Mouse (Mus musculus): ENCODE data around the gene Npr2.
"Not testable (repeated sequence)": the region's sequence is repeated elsewhere in the genome, so short reads cannot be mapped to it uniquely, and the experiment has no call there.

The Npr2 gene

GRCm38 (mm10) chr4:43631046-43631955 lies at the start of gene Npr2:
Gene Npr2 (plus strand): TSS chr4:43631935.
- peak in 1 of 2 experiments; percentile 29 for DNase-seq

GRCm38 (mm10) chr4:43582241-43582640 lies 49.5 kb upstream of the Npr2 start:
- no peak for DNase-seq

- no peak for DNase-seq
Measured at GRCm38 (mm10) chr4:43583421-43583820, 48.3 kb upstream of the Npr2 start.

GRCm38 (mm10) chr4:43584444-43585416 lies 47.0 kb upstream of the Npr2 start, which contains the start of gene Msmp:
Gene Msmp (minus strand): TSS chr4:43584494.
- DNase-seq, result no peak

- DNase-seq, result no peak
Measured at GRCm38 (mm10) chr4:43585682-43586081, 46.1 kb upstream of the Npr2 start.

GRCm38 (mm10) chr4:43586411-43586810 lies 45.3 kb upstream of the Npr2 start:
- DNase-seq, result no peak

GRCm38 (mm10) chr4:43587681-43588080 lies 44.1 kb upstream of the Npr2 start:
- DNase-seq, result no peak

GRCm38 (mm10) chr4:43591543-43591942 lies 40.2 kb upstream of the Npr2 start:
- DNase-seq, result no peak

- no peak for DNase-seq
Measured at GRCm38 (mm10) chr4:43591961-43592360, 39.8 kb upstream of the Npr2 start.

- no peak for DNase-seq
Measured at GRCm38 (mm10) chr4:43593453-43593852, 38.3 kb upstream of the Npr2 start.

- not testable (repeated sequence) for DNase-seq
Measured at GRCm38 (mm10) chr4:43596597-43596996, 35.1 kb upstream of the Npr2 start.

GRCm38 (mm10) chr4:43598200-43598599 lies 33.5 kb upstream of the Npr2 start:
- DNase-seq, result no peak

GRCm38 (mm10) chr4:43598650-43599380 lies 32.9 kb upstream of the Npr2 start:
- no peak for DNase-seq

- no peak for DNase-seq
Measured at GRCm38 (mm10) chr4:43600195-43600934, 31.4 kb upstream of the Npr2 start.

GRCm38 (mm10) chr4:43604099-43604498 lies 27.6 kb upstream of the Npr2 start:
- no peak for DNase-seq

GRCm38 (mm10) chr4:43604751-43605685 lies 26.7 kb upstream of the Npr2 start:
- no peak for DNase-seq

GRCm38 (mm10) chr4:43612534-43612933 lies 19.2 kb upstream of the Npr2 start:
- DNase-seq, result no peak

GRCm38 (mm10) chr4:43613060-43613730 lies 18.5 kb upstream of the Npr2 start:
- DNase-seq, result no peak

GRCm38 (mm10) chr4:43620146-43620778 lies 11.5 kb upstream of the Npr2 start:
- DNase-seq, result no peak

Data from thymus, postnatal 36 days (tissue).